Mouse (Mus musculus) left cerebral cortex, adult 8-10 months (tissue): Measurements from ENCODE around the gene Ppp3r1. TPM values are rescaled to one million over a fixed set of nuclear protein-coding genes. Genes with fewer than 3 reads are reported as not detected.
A peak's percentile ranks its signal among the peaks of the same experiment; 100 is the strongest.
"Not testable (repeated sequence)": the region's sequence is repeated elsewhere in the genome, so short reads cannot be mapped to it uniquely, and the experiment has no call there.

ENCODE experiments used
- DNase-seq, 2 experiments: peaks; one replicate each; pipeline ENCODE4 v3.0.0; 2022; ENCODE audit warnings: low spot score in 2 of 2
- total RNA-seq, 4 experiments: library from RNA; stranded (reverse); gene quantifications; 2 replicates each; pipeline ENCODE4 v1.2.4; 2022

The Ppp3r1 gene
- total RNA-seq, 4 experiments from 2014 or later: 620 to 756 (median 686) TPM

- DNase-seq: no peak
Measured at GRCm38 (mm10) chr11:17199840-17200501, 40.9 kb downstream of the Ppp3r1 start.

DNA sequence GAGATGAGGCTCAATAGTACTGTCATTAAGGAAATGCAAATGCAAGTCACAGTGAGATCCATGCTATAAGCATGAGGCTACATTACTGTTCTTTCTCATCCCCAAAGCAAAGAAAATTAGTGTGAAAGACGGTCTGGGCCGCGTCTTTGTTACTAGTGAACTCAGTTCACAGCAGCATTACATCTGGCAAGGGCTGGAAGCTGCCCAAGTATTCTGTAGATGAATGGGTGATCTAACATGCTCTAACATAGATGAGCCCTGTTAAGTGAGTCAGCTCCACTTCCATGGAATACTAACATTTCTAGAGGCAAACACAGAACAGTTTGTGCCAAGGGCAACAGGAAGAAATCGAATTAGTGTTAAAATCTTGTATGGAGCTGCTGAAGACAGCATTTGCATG is 41.9 kb downstream of the Ppp3r1 start:
- no peak for DNase-seq

- DNase-seq: no peak
Measured at GRCm38 (mm10) chr11:17202481-17202880, 43.4 kb downstream of the Ppp3r1 start.

- DNase-seq: peak; percentile 96 to 97
Measured at GRCm38 (mm10) chr11:17211258-17212140, 52.4 kb downstream of the Ppp3r1 start, which contains the start of gene Pno1. Pno1 (minus strand) TSS chr11:17211568.

GRCm38 (mm10) chr11:17212141-17212495 is 53.1 kb downstream of the Ppp3r1 start:
- no peak for DNase-seq

- DNase-seq: no peak
Measured at GRCm38 (mm10) chr11:17212903-17213509, 53.9 kb downstream of the Ppp3r1 start.

DNA sequence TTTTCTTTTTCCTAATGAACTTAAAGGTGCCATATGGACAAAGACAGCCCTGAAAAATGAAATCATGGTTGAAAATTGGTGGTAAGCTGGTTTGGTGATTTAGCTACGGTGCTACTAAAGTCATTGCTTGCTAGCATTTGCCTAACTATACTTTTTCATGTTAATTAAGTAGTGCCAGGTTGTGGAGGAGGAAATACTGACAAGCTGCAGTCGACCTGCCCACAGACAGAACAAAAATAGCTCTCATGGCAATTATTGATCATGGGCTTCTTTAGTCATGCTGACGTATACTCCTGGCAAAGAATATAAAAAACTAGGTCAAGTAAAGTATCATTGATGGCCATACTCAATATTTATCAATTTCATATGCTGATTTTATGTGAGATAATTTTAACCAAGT is 56.4 kb downstream of the Ppp3r1 start:
- DNase-seq: no peak

- DNase-seq: no peak
Measured at GRCm38 (mm10) chr11:17221126-17221525, 62.1 kb downstream of the Ppp3r1 start.

- DNase-seq: no peak
Measured at GRCm38 (mm10) chr11:17232792-17233191, 73.7 kb downstream of the Ppp3r1 start.

- no peak for DNase-seq
Measured at GRCm38 (mm10) chr11:17236449-17237037, 77.5 kb downstream of the Ppp3r1 start.

DNA sequence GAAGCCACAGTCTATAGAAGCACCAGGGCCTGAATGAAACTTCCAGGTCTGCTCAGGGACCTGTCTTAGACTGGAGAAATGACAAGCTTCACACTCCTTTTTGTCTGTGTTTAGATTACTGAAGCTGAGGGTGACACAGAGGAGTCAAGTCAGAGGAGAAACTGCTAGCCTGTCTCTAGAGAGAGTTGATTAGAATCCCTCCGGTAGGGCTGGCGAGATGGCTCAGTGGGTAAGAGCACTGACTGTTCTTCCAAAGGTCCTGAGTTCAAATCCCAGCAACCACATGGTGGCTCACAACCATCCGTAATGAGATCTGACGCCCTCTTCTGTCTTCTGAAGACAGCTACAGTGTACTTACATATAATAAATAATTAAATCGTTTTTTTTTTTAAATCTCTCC is 79.5 kb downstream of the Ppp3r1 start:
- not testable (repeated sequence) for DNase-seq

DNA sequence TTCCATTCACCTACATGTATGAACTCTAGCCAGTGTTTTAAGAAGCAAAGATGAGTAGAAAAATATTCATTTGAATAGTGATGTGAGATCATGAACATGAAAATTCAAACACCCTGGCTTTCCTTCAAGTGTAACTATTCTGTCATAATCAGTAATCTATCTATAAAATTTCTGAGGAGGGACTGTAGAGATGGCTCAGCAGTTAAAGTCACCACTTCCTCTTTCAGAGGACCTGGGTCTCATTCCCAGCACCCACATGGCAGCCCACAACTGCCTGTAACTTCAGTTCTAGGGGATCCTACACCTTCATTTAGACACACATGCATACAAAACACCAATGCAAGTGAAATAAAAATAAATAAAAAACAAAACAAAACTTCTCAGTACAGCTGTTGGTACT is 89.7 kb downstream of the Ppp3r1 start:
- DNase-seq: no peak

Other genes starting within 250 kb of the Ppp3r1 start
- 1 to 10 TPM; 1.8 to 2.7 (median 2.0) TPM for gene Fbxo48, start 207.9 kb upstream of the Ppp3r1 start, total RNA-seq
- gene Cnrip1, start 107.7 kb upstream of the Ppp3r1 start, total RNA-seq: 10 to 100 TPM; 78.9 to 89.0 (median 83.4) TPM
- gene Plek, start 106.9 kb upstream of the Ppp3r1 start, total RNA-seq: 10 to 100 TPM in 3 of 4 experiments, 1 to 10 TPM in 1; 8.1 to 26.6 (median 17.0) TPM
- gene Wdr92, start 22.8 kb downstream of the Ppp3r1 start, total RNA-seq: 10 to 100 TPM in 1 of 4 experiments, 1 to 10 TPM in 3; 7.3 to 10.4 (median 9.1) TPM
- 10 to 100 TPM; 24.4 to 29.7 (median 25.6) TPM for gene Pno1, start 52.3 kb downstream of the Ppp3r1 start, total RNA-seq
- 10 to 100 TPM; 43.4 to 52.8 (median 47.9) TPM for gene C1d, start 98.3 kb downstream of the Ppp3r1 start, total RNA-seq